In the genomic region with DNA sequence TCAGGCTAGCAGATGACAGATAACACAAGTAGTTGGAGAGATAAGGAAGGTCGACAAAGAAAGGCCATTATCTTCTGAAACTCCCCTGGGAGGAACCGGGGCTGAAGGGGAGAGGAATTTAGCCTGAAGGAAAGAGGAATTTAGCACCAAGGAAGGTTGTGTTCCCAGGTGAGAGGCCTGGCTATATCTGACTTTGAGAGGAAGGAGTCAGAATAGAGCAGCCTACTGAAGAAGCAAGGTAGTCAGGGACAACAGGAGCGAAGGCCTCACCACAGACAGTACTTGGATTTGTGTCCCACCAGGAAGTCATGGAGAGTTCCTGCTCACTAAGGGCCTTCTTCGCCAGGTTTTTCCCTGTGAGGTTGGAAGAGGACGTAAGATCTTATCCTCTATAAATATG, we compare ENCODE assay signal across 11 mouse cellular contexts.
DNase-seq lines count a peak whose midpoint lies in the region; ATAC-seq lines count a peak whose summit lies in the region.
"Had no signal": no experiment of that assay in that cellular context is flagged by ENCODE, and none has a peak within 500 bp of the region (broad histone marks: within the 10 kb centered on the region; RNA-seq: fewer than 3 reads in every experiment).

No protein-coding gene starts in this region.

- no peak for ATAC-seq in hindbrain, embryonic 14.5 days (ENCODE audit: low FRiP score)
- no peak for ATAC-seq in heart, embryonic 13.5 days (ENCODE audit: extremely low read depth, insufficient number of reproducible peaks, low FRiP score, low TSS enrichment)
- ATAC-seq in granulocyte monocyte progenitor cell, adult 5-6 weeks (replicated peaks; ENCODE audit: poor library complexity, severe bottlenecking) = no peak
- ATAC-seq: liver, postnatal 0 days had no signal

- DNase-seq in hindbrain, embryonic 10.5 days (ENCODE audit: low spot score) = peak; percentile 14
- DNase-seq in hindbrain, embryonic 14.5 days (ENCODE audit: low spot score) = no peak
- peak; percentile 10 for DNase-seq in retina, postnatal 1 day
- no peak for DNase-seq in retina, embryonic 14.5 days (ENCODE audit: low spot score)
- DNase-seq in T-cell, adult 2 months (ENCODE audit: low spot score) = no peak
- DNase-seq in layer of hippocampus, adult 9-11 months = no peak
- DNase-seq: layer of hippocampus, postnatal 36 days; liver, postnatal 0 days had no signal

- no peaks in the 10 kb centered on the region for H3K27me3 ChIP-seq in hindbrain, embryonic 10.5 days (ENCODE audit: insufficient read depth, poor library complexity, severe bottlenecking)
- no peaks in the 10 kb centered on the region for H3K27me3 ChIP-seq in hindbrain, embryonic 14.5 days (ENCODE audit: control insufficient read depth, insufficient read depth, low read length)
- no peaks in the 10 kb centered on the region for H3K27me3 ChIP-seq in heart, embryonic 13.5 days (replicated peaks)

- no peak overlapping the region for H3K9ac ChIP-seq in hindbrain, embryonic 14.5 days
- H3K9ac ChIP-seq in heart, embryonic 13.5 days = no peak overlapping the region
- H3K9ac ChIP-seq: liver, postnatal 0 days had no signal

- no peaks in the 10 kb centered on the region for H3K36me3 ChIP-seq in hindbrain, embryonic 10.5 days
- H3K36me3 ChIP-seq in hindbrain, embryonic 14.5 days (replicated peaks; ENCODE audit: control insufficient read depth, insufficient read depth) = no peaks in the 10 kb centered on the region
- no peaks in the 10 kb centered on the region for H3K36me3 ChIP-seq in heart, embryonic 13.5 days
- H3K36me3 ChIP-seq: G1E had no signal

- H3K4me3 ChIP-seq in hindbrain, embryonic 10.5 days = no peak overlapping the region
- no peak overlapping the region for H3K4me3 ChIP-seq in hindbrain, embryonic 14.5 days (replicated peaks; ENCODE audit: low read length)
- no peak overlapping the region for H3K4me3 ChIP-seq in heart, embryonic 13.5 days

- peaks cover 54% of the 10 kb centered on the region for H3K4me1 ChIP-seq in hindbrain, embryonic 10.5 days (replicated peaks)
- H3K4me1 ChIP-seq in hindbrain, embryonic 14.5 days (replicated peaks; ENCODE audit: control insufficient read depth, insufficient read depth, low read length) = peaks cover 20% of the 10 kb centered on the region
- H3K4me1 ChIP-seq in heart, embryonic 13.5 days = peaks cover 57% of the 10 kb centered on the region

- peak overlapping the region; percentile 83 for H3K27ac ChIP-seq in hindbrain, embryonic 10.5 days
- no peak overlapping the region for H3K27ac ChIP-seq in hindbrain, embryonic 14.5 days
- peak overlapping the region; percentile 54 for H3K27ac ChIP-seq in heart, embryonic 13.5 days (replicated peaks)

- WGBS in hindbrain, embryonic 10.5 days = 28% methylated on average over 5 of the region's 5 CpGs
- WGBS in hindbrain, embryonic 14.5 days = 47% methylated on average over 5 of the region's 5 CpGs
- 36% methylated on average over 5 of the region's 5 CpGs for WGBS in heart, embryonic 13.5 days

- no peak overlapping the region for H3K4me2 ChIP-seq in hindbrain, embryonic 14.5 days (replicated peaks)
- H3K4me2 ChIP-seq in heart, embryonic 13.5 days = no peak overlapping the region

- H3K9me3 ChIP-seq in hindbrain, embryonic 10.5 days = no peaks in the 10 kb centered on the region
- H3K9me3 ChIP-seq in hindbrain, embryonic 14.5 days (ENCODE audit: control insufficient read depth, low read length) = no peaks in the 10 kb centered on the region
- peaks cover 2% of the 10 kb centered on the region; the same call in 1 of the 2 replicates for H3K9me3 ChIP-seq in heart, embryonic 13.5 days

Comparison
In these comparisons a context has a peak if more than half of its experiments do, and no peak if none do; other contexts are left out.
1. DNase-seq: peak in hindbrain, embryonic 10.5 days (single experiment) and retina, postnatal 1 day (single experiment); none in hindbrain, embryonic 14.5 days (single experiment), retina, embryonic 14.5 days (single experiment), T-cell, adult 2 months (single experiment) and layer of hippocampus, adult 9-11 months (single experiment).